Mouse (Mus musculus): ENCODE measurements at regions not wholly inside any gene's neighbourhood (a gene's known extent, or its start where the extent isn't known, plus 50 kb on each side); places are given as distances from the start of the nearest gene placed in this dataset.

DNA sequence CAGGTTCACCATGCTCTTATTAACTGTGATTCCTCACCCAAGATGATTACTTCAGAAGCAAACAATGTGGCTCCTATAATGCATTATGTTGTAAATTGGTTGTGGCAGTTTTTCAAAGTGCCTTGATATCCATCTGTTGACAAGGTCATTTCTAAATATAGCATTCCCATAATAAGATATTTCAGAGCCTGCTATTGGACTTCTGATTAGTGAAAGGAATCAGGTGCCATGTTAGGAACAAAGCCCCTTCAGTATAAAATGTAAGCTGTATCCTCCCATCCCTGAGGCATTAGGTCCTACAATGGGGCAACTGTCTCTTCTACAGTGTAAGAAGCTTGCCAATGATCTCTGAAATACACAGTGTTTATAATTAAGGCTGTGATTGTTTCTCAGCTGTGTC, 130.2 kb upstream of the Tmeff2 start:
- DNase-seq (ENCODE audit: extremely low read depth), result no peak
- in situ Hi-C loops (cut with MboI; ENCODE audit: low pct_ligation_motif_present, low pct_unique_long_range_greater_than_20kb, low sequenced_read_pairs) (no loop called here), dilution Hi-C loops (cut with MboI; ENCODE audit: extremely low pct_ligation_motif_present, extremely low pct_unique_long_range_greater_than_20kb, low sequenced_read_pairs) (no loop called here)
- Histone ChIP-seq H3K79me2 (replicated peaks; ENCODE audit: control insufficient read depth, extremely low read depth, insufficient read depth, poor library complexity, severe bottlenecking) (no peaks in the 10 kb centered on the region), H3K4me2 (ENCODE audit: insufficient read depth, low read depth, poor library complexity, severe bottlenecking) (no peak overlapping the region), H3K4me3 (replicated peaks in 1 of 3; ENCODE audit: low read depth in 2 of 3, low read length in 2 of 3, poor library complexity in 1 of 3) (no peak overlapping the region), H3K4me1 (ENCODE audit: control insufficient read depth in 1 of 2, insufficient read depth in 2 of 2) (no peaks in the 10 kb centered on the region), H3K27me3 (replicated peaks) (no peaks in the 10 kb centered on the region), H3K36me3 (replicated peaks in 1 of 2; ENCODE audit: control insufficient read depth in 1 of 2, insufficient read depth in 1 of 2, low read length in 1 of 2) (no peaks in the 10 kb centered on the region), H3K9ac (ENCODE audit: insufficient read depth, low read depth) (no peak overlapping the region), H3K27ac (ENCODE audit: insufficient read depth, low read depth) (no peak overlapping the region), H3K9me3 (replicated peaks; ENCODE audit: low read length) (no peaks in the 10 kb centered on the region)
- TF ChIP-seq JUN (IDR thresholded peaks at IDR 0.05; ENCODE audit: insufficient read depth, low read depth, low read length) (no peak), ELF1 (IDR thresholded peaks at IDR 0.05; ENCODE audit: low read depth, low read length) (no peak), USF2 (conservative IDR thresholded peaks at IDR 0.05; ENCODE audit: low read depth, low read length) (no peak), CHD2 (IDR thresholded peaks at IDR 0.05; ENCODE audit: low read length) (no peak), CTCF (conservative IDR thresholded peaks at IDR 0.05 in 1 of 2, IDR thresholded peaks at IDR 0.05 in 1 of 2; ENCODE audit: low read depth in 2 of 2, low read length in 2 of 2) (no peak), ZMIZ1 (IDR thresholded peaks at IDR 0.05; ENCODE audit: low read depth, low read length) (no peak), RCOR1 (conservative IDR thresholded peaks at IDR 0.05; ENCODE audit: low read depth, low read length) (no peak), NELFE (IDR thresholded peaks at IDR 0.05; ENCODE audit: low read depth, low read length) (no peak), MAFK (IDR thresholded peaks at IDR 0.05; ENCODE audit: insufficient replicate concordance, low read length) (no peak), MAX (IDR thresholded peaks at IDR 0.05; ENCODE audit: low read length) (no peak), KAT2A (IDR thresholded peaks at IDR 0.05; ENCODE audit: insufficient replicate concordance, low read length) (no peak), SIN3A (IDR thresholded peaks at IDR 0.05; ENCODE audit: low read length) (no peak), CHD1 (IDR thresholded peaks at IDR 0.05; ENCODE audit: low read depth, low read length) (no peak), ZKSCAN1 (IDR thresholded peaks at IDR 0.05; ENCODE audit: borderline replicate concordance, low read depth, low read length) (no peak), MEF2A (IDR thresholded peaks at IDR 0.05; ENCODE audit: borderline replicate concordance, low read depth, low read length) (no peak), TCF12 (IDR thresholded peaks at IDR 0.05; ENCODE audit: low read depth, low read length) (no peak)

DNA sequence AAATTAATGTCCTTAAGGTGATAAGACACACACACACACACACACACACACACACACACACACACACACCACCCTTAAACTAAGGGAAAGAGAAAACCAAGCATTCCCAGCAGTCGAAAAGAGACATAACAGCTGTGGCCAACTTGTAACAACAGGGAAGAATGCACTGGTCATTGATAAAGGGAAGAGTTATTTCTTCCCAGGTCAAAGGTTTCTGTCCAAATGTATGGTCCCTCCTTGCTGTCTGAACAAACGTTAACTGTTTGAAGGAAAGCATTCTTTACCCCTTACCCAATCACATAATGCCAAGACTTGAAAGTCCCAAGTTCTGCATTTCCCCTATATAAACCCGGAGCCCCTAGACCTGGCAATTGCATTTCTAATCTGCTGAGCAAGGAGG, 105.2 kb upstream of the Tmeff2 start:
- dilution Hi-C loops (cut with MboI; ENCODE audit: extremely low pct_ligation_motif_present, extremely low pct_unique_long_range_greater_than_20kb, low sequenced_read_pairs) (no loop called here), in situ Hi-C loops (cut with MboI; ENCODE audit: low pct_ligation_motif_present, low pct_unique_long_range_greater_than_20kb, low sequenced_read_pairs) (no loop called here)
- no peak for DNase-seq (ENCODE audit: extremely low read depth)
- Histone ChIP-seq H3K9ac (ENCODE audit: insufficient read depth, low read depth) (no peak overlapping the region), H3K4me3 (replicated peaks in 1 of 3; ENCODE audit: low read depth in 2 of 3, low read length in 2 of 3, poor library complexity in 1 of 3) (no peak overlapping the region), H3K27ac (ENCODE audit: insufficient read depth, low read depth) (no peak overlapping the region), H3K9me3 (replicated peaks; ENCODE audit: low read length) (no peaks in the 10 kb centered on the region), H3K4me2 (ENCODE audit: insufficient read depth, low read depth, poor library complexity, severe bottlenecking) (no peak overlapping the region), H3K27me3 (replicated peaks) (no peaks in the 10 kb centered on the region), H3K36me3 (replicated peaks in 1 of 2; ENCODE audit: control insufficient read depth in 1 of 2, insufficient read depth in 1 of 2, low read length in 1 of 2) (no peaks in the 10 kb centered on the region), H3K4me1 (ENCODE audit: control insufficient read depth in 1 of 2, insufficient read depth in 2 of 2) (no peaks in the 10 kb centered on the region), H3K79me2 (replicated peaks; ENCODE audit: control insufficient read depth, extremely low read depth, insufficient read depth, poor library complexity, severe bottlenecking) (no peaks in the 10 kb centered on the region)
- TF ChIP-seq RCOR1 (conservative IDR thresholded peaks at IDR 0.05; ENCODE audit: low read depth, low read length) (no peak), MYC (IDR thresholded peaks at IDR 0.05; ENCODE audit: low read depth, low read length) (no peak)

Measured in CH12.LX (cell line).